Mouse (Mus musculus) CH12.LX (cell line): ENCODE measurements at regions not wholly inside any gene's neighbourhood (a gene's known extent, or its start where the extent isn't known, plus 50 kb on each side); places are given as distances from the start of the nearest gene placed in this dataset.

Experiments
- SIN3A ChIP-seq: IDR thresholded peaks from 2 replicates; pipeline ENCODE4 v1.6.1; 2012; ENCODE audit warnings: low read length, improper control_type of control experiment, inconsistent platforms
- USF1 ChIP-seq: IDR thresholded peaks from 2 replicates; pipeline ENCODE4 v1.6.1; 2014; ENCODE audit warnings: low read depth, mild to moderate bottlenecking, inconsistent platforms, low read length, improper control_type of control experiment

- no peak for TF ChIP-seq USF1
- no peak for TF ChIP-seq SIN3A
These were observed 1348.2 kb upstream of the Cdh20 start for GRCm38 (mm10) chr1:103420124-103420523.
